Mouse (Mus musculus) forebrain, embryonic 11.5 days (tissue): ENCODE data around the gene Gm19935. TPM values are rescaled to one million over a fixed set of nuclear protein-coding genes. Genes with fewer than 3 reads are reported as not detected.

Experiments used
- ATAC-seq: fragments of 200-750 bp; cut with Nextera tagmentation; replicated peaks from 2 replicates; pipeline ENCODE4 v1.8.0; 2017; ENCODE audit warnings: moderate TSS enrichment; ENCODE audit not compliant: low FRiP score
- DNase-seq: peaks from one replicate; pipeline ENCODE4 v3.0.0-alpha.2; 2017; ENCODE audit warnings: low spot score
- H3K27ac ChIP-seq: fragments of 300-500 bp; sonication (generic); 2 replicates; pipeline ENCODE4 v1.5.1; 2014; ENCODE audit warnings: low read depth, low read length
- H3K27me3 ChIP-seq: fragments of 300-500 bp; sonication (generic); 2 replicates; pipeline ENCODE4 v1.6.1; 2014; ENCODE audit warnings: mild to moderate bottlenecking, low read length, mixed read lengths; ENCODE audit not compliant: control insufficient read depth, insufficient read depth
- H3K36me3 ChIP-seq: fragments of 300-500 bp; sonication (generic); 2 replicates; pipeline ENCODE4 v1.6.1; 2014; ENCODE audit warnings: mild to moderate bottlenecking, low read length, moderate library complexity, mixed read lengths; ENCODE audit not compliant: control insufficient read depth, insufficient read depth
- H3K4me1 ChIP-seq: fragments of 300-500 bp; sonication (generic); replicated peaks from 2 replicates; pipeline ENCODE4 v1.6.1; 2014; ENCODE audit warnings: low read length, mixed read lengths; ENCODE audit not compliant: control insufficient read depth, insufficient read depth
- H3K4me2 ChIP-seq: fragments of 300-500 bp; sonication (generic); 2 replicates; pipeline ENCODE4 v1.6.1; 2014; ENCODE audit warnings: low read depth, mild to moderate bottlenecking, low read length, moderate library complexity, mixed read lengths; ENCODE audit not compliant: severe bottlenecking
- H3K4me3 ChIP-seq: fragments of 300-500 bp; sonication (generic); 2 replicates; pipeline ENCODE4 v1.5.1; 2014; ENCODE audit warnings: low read depth, low read length
- H3K9ac ChIP-seq: fragments of 300-500 bp; sonication (generic); 2 replicates; pipeline ENCODE4 v1.6.1; 2014; ENCODE audit warnings: low read length
- H3K9me3 ChIP-seq: fragments of 300-500 bp; sonication (generic); 2 replicates; pipeline ENCODE4 v1.6.1; 2016; ENCODE audit warnings: low read length, mixed read lengths; ENCODE audit not compliant: control insufficient read depth
- WGBS: fragments of 180-500 bp; shearing (Covaris S2); extraction: QIAGEN DNeasy Blood & Tissue Kit; methylation state at CpG from one replicate; pipeline ENCODE4 v1.1.7; 2014; 5-methylcytosine and 5-hydroxymethylcytosine counted together
- polyA plus RNA-seq: library from polyadenylated mRNA; unstranded; fragments of >200 nt; fragmentation: Nextera tagmentation; extraction: Ambion mirVana; gene quantifications from 2 replicates; pipeline ENCODE4 v1.2.1, GENCODE M21; 2014

The Gm19935 gene
- polyA plus RNA-seq, 1 experiment from 2014 or later, result not detected

GRCm38 (mm10) chr8:90834321-90834672 is 17.1 kb upstream of the Gm19935 start:
- WGBS, result 78% methylated on average over 3 of the region's 3 CpGs
- Histone ChIP-seq H3K36me3 (no peaks in the 10 kb centered on the region), H3K9ac (no peak overlapping the region), H3K4me3 (no peak overlapping the region), H3K9me3 (no peaks in the 10 kb centered on the region), H3K27me3 (no peaks in the 10 kb centered on the region), H3K27ac (no peak overlapping the region), H3K4me2 (no peak overlapping the region), H3K4me1 (peaks cover under 1% of the 10 kb centered on the region; the same call in 1 of the 2 replicates)
- DNase-seq (no peak), ATAC-seq (no peak)

GRCm38 (mm10) chr8:90833628-90834320 is 16.6 kb upstream of the Gm19935 start:
- DNase-seq (no peak), ATAC-seq (no peak)
- no peak overlapping the region for H3K27ac ChIP-seq
- H3K4me2 ChIP-seq, result no peak overlapping the region
- WGBS, result 70% methylated on average over 6 of the region's 6 CpGs
- no peaks in the 10 kb centered on the region for H3K36me3 ChIP-seq
- H3K4me1 ChIP-seq, result peaks cover 5% of the 10 kb centered on the region; the same call in 1 of the 2 replicates
- H3K27me3 ChIP-seq, result no peaks in the 10 kb centered on the region
- no peaks in the 10 kb centered on the region for H3K9me3 ChIP-seq
- no peak overlapping the region for H3K9ac ChIP-seq
- no peak overlapping the region for H3K4me3 ChIP-seq

GRCm38 (mm10) chr8:90832576-90833289 is 15.5 kb upstream of the Gm19935 start:
- Histone ChIP-seq H3K9me3 (no peaks in the 10 kb centered on the region), H3K27ac (no peak overlapping the region), H3K4me3 (no peak overlapping the region), H3K4me2 (no peak overlapping the region), H3K4me1 (peaks cover 10% of the 10 kb centered on the region), H3K9ac (no peak overlapping the region), H3K36me3 (no peaks in the 10 kb centered on the region), H3K27me3 (no peaks in the 10 kb centered on the region)
- no peak for ATAC-seq
- WGBS, result 42% methylated on average over 5 of the region's 5 CpGs
- DNase-seq, result no peak

- Histone ChIP-seq H3K4me2 (no peak overlapping the region), H3K27ac (no peak overlapping the region), H3K27me3 (no peaks in the 10 kb centered on the region), H3K9ac (no peak overlapping the region), H3K9me3 (no peaks in the 10 kb centered on the region), H3K4me1 (peaks cover 10% of the 10 kb centered on the region), H3K36me3 (no peaks in the 10 kb centered on the region), H3K4me3 (no peak overlapping the region)
- ATAC-seq, result no peak
- whole genome bisulfite sequencing, result 72% methylated on average over 8 of the region's 8 CpGs
- DNase-seq, result no peak
Observed at GRCm38 (mm10) chr8:90830980-90831379, 13.8 kb upstream of the Gm19935 start.

- ATAC-seq (no peak), DNase-seq (no peak)
Observed at GRCm38 (mm10) chr8:90829825-90830224, 12.6 kb upstream of the Gm19935 start.

GRCm38 (mm10) chr8:90828987-90829740 is 12.0 kb upstream of the Gm19935 start:
- under 1% methylated on average over 11 of the region's 11 CpGs for WGBS
- Histone ChIP-seq H3K4me1 (peaks cover 10% of the 10 kb centered on the region), H3K36me3 (no peaks in the 10 kb centered on the region), H3K4me2 (peak overlapping the region; percentile 78), H3K9me3 (no peaks in the 10 kb centered on the region), H3K27ac (0 out of 2 replicates have a peak overlapping the region, but pooled peaks have one; percentile 18), H3K27me3 (no peaks in the 10 kb centered on the region), H3K4me3 (peak overlapping the region; percentile 23), H3K9ac (peak overlapping the region; percentile 69)
- ATAC-seq (peak; percentile 74), DNase-seq (no peak)

More at GRCm38 (mm10) chr8:90829825-90830224, 12.6 kb upstream of the Gm19935 start:
- Histone ChIP-seq H3K36me3 (no peaks in the 10 kb centered on the region), H3K4me2 (no peak overlapping the region), H3K9me3 (no peaks in the 10 kb centered on the region), H3K27me3 (no peaks in the 10 kb centered on the region), H3K9ac (no peak overlapping the region; the same call in 1 of the 2 replicates), H3K4me3 (no peak overlapping the region), H3K27ac (no peak overlapping the region), H3K4me1 (peaks cover 10% of the 10 kb centered on the region)
- WGBS, result 75% methylated on average over 1 of the region's 1 CpGs

GRCm38 (mm10) chr8:90828181-90828986 is 11.2 kb upstream of the Gm19935 start, which contains the start of gene Chd9:
Gene Chd9 (plus strand): TSS chr8:90828352.
- Histone ChIP-seq H3K9me3 (no peaks in the 10 kb centered on the region), H3K4me3 (peak within 1 kb of the TSS; percentile 23), H3K9ac (peak within 1 kb of the TSS; percentile 69), H3K4me1 (peaks cover 10% of the 10 kb centered on the region), H3K27ac (0 out of 2 replicates have a peak within 1 kb of the TSS, but pooled peaks have one; percentile 18), H3K27me3 (no peaks in the 10 kb centered on the region), H3K4me2 (peak within 1 kb of the TSS; percentile 78), H3K36me3 (no peaks in the 10 kb centered on the region)
- DNase-seq, result peak; percentile 97
- WGBS, result under 1% methylated on average over 37 of the region's 39 CpGs
- peak; percentile 92 for ATAC-seq

- no peak overlapping the region for H3K9ac ChIP-seq
- H3K9me3 ChIP-seq, result no peaks in the 10 kb centered on the region
- H3K27ac ChIP-seq, result no peak overlapping the region
- H3K4me2 ChIP-seq, result no peak overlapping the region
- no peak for ATAC-seq
- 86% methylated on average over 9 of the region's 9 CpGs for WGBS
- peaks cover 10% of the 10 kb centered on the region for H3K4me1 ChIP-seq
- no peak for DNase-seq
- H3K4me3 ChIP-seq, result no peak overlapping the region
- no peaks in the 10 kb centered on the region for H3K27me3 ChIP-seq
- no peaks in the 10 kb centered on the region for H3K36me3 ChIP-seq
Observed at GRCm38 (mm10) chr8:90825459-90825871, 8.3 kb upstream of the Gm19935 start.
